Mouse (Mus musculus): ENCODE data around the gene Mical2. TPM values are rescaled to one million over a fixed set of nuclear protein-coding genes. Genes with fewer than 3 reads are reported as not detected.

Gene Mical2
- polyA plus RNA-seq, 1 experiment from 2014 or later: 3.9 TPM

DNA sequence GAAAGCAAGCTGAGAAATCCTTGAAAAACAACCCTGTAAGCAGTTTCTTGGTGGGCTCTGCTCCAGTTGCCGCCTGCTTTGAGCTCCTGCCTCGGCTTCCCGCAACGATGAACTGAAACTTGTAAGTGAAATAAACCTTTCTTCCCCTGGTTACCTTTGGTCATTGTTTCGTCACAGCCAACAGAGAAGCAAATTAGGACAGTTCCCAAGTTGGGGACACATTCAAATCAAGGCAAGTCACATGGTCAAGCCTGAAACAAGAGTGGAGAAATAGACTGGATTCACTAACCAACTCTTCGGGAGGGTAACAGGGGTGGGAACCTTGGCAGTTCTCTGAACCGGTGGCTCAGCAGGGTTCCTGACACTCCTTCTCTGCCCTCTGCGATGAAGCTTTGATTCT, 28.2 kb upstream of the Mical2 start:
- ATAC-seq (ENCODE audit: low FRiP score): no peak
- 73% methylated on average over 8 of the region's 8 CpGs for WGBS
- no peaks in the 10 kb centered on the region for H3K36me3 ChIP-seq

DNA sequence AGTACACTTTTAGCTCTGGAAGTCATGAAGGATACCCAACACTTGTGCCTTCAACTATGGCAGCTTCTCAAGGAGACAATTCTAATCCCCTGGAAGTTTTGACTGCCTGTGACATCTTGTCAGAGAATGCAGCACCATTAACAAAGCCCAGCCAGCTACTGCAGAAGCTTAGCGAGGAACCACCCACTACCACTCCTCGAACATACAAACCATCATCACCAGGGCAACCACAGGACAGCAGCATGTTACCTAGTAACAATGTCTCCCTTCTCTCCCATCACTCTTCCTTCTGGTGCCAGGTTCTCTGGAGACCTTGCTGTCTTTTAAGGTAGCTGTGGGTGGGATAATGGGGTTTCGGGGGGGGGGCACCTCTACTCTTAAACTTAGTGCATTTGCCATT, 26.3 kb upstream of the Mical2 start:
- Histone ChIP-seq H3K4me1 (0 out of 2 replicates have a peak, but pooled peaks cover 4% of the 10 kb centered on the region), H3K4me3 (replicated peaks) (no peak overlapping the region), H3K4me2 (no peak overlapping the region), H3K9ac (replicated peaks) (no peak overlapping the region), H3K27me3 (replicated peaks) (no peaks in the 10 kb centered on the region), H3K27ac (replicated peaks) (no peak overlapping the region), H3K36me3 (no peaks in the 10 kb centered on the region), H3K9me3 (replicated peaks) (no peaks in the 10 kb centered on the region)
- 51% methylated on average over 3 of the region's 3 CpGs for WGBS
- ATAC-seq (ENCODE audit: low FRiP score): no peak

More for the DNA sequence above, 28.2 kb upstream of the Mical2 start:
- Histone ChIP-seq H3K4me2 (no peak overlapping the region), H3K9ac (replicated peaks) (no peak overlapping the region), H3K4me3 (replicated peaks) (no peak overlapping the region), H3K4me1 (no peaks in the 10 kb centered on the region), H3K9me3 (replicated peaks) (no peaks in the 10 kb centered on the region), H3K27me3 (replicated peaks) (no peaks in the 10 kb centered on the region), H3K27ac (replicated peaks) (no peak overlapping the region)

DNA sequence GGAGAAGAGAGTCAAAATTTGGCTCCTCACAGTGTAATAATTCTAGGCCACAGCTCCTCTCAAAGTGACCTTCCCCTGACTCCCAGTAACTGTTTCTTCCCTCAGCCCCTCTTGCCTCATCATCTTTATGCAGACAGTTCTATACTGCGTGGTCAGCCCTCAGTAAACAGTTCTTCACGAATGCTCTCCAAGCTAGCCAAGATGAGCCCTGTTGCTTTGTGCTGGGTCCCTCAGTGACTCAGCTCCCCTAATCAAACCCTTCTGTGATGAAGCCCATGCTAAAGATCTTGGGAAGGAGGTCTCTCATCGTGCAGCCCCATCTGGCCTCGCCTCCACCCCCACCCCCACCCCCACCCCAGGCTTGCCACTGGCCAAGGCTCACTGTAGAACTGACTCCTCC, 24.9 kb upstream of the Mical2 start:
- no peak for ATAC-seq (ENCODE audit: low FRiP score)

DNA sequence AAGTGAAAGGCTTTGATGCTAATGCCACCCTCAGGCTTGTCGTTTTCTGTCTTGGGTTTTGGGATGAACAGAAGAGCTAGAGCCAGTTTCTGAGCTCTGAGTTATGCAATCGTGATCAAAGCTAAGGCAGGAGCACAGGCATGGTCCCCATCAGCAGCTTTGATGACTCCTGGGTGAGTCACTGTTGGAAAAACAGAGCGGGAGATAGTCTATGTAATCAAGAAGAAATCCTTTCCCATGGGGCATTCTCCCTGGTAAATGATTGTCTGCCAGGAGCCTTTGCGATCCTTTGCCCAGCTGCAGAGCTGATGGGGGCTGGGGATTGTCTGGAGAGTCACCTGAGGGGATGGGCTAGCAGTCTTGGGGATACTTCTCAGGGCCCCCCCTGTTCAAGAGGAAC, 23.5 kb upstream of the Mical2 start:
- Histone ChIP-seq H3K4me3 (replicated peaks) (no peak overlapping the region), H3K4me2 (no peak overlapping the region), H3K36me3 (no peaks in the 10 kb centered on the region), H3K27ac (replicated peaks) (no peak overlapping the region), H3K9me3 (replicated peaks) (no peaks in the 10 kb centered on the region), H3K27me3 (replicated peaks) (no peaks in the 10 kb centered on the region), H3K4me1 (peaks cover 9% of the 10 kb centered on the region; the same call in 1 of the 2 replicates), H3K9ac (replicated peaks) (no peak overlapping the region)
- no peak for ATAC-seq (ENCODE audit: low FRiP score)
- 53% methylated on average over 4 of the region's 4 CpGs for WGBS

More for the DNA sequence above, 24.9 kb upstream of the Mical2 start:
- Histone ChIP-seq H3K36me3 (no peaks in the 10 kb centered on the region), H3K27ac (replicated peaks) (no peak overlapping the region), H3K9ac (replicated peaks) (no peak overlapping the region), H3K4me3 (replicated peaks) (no peak overlapping the region), H3K4me1 (0 out of 2 replicates have a peak, but pooled peaks cover 6% of the 10 kb centered on the region), H3K9me3 (replicated peaks) (no peaks in the 10 kb centered on the region), H3K27me3 (replicated peaks) (no peaks in the 10 kb centered on the region), H3K4me2 (no peak overlapping the region)
- WGBS: 62% methylated on average over 4 of the region's 4 CpGs

DNA sequence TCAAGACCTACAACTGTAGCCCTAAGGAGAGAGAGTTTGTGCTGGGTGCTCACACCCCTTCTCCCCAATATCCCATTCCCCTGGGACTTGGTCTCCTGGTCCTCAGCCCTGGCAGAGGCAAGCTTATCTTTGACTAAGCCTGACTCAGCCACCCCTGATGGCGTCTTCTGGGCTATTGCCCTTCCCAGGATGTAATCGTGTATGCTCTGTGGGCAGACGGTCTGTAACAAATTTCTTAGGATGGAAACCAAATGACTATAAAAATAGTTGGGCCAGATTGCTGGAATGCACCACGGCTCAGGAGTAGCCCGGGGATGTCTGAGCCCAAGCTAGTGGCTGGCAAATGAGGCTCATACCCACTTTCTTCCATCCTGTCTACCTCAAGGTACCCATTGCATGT, 22.8 kb upstream of the Mical2 start:
- H3K4me2 ChIP-seq: no peak overlapping the region
- H3K27ac ChIP-seq (replicated peaks): no peak overlapping the region
- H3K27me3 ChIP-seq (replicated peaks): no peaks in the 10 kb centered on the region
- H3K4me3 ChIP-seq (replicated peaks): no peak overlapping the region
- no peaks in the 10 kb centered on the region for H3K9me3 ChIP-seq (replicated peaks)
- H3K36me3 ChIP-seq: no peaks in the 10 kb centered on the region
- WGBS: 93% methylated on average over 5 of the region's 5 CpGs
- H3K4me1 ChIP-seq: peaks cover 9% of the 10 kb centered on the region; the same call in 1 of the 2 replicates
- ATAC-seq (ENCODE audit: low FRiP score): no peak
- no peak overlapping the region for H3K9ac ChIP-seq (replicated peaks)

DNA sequence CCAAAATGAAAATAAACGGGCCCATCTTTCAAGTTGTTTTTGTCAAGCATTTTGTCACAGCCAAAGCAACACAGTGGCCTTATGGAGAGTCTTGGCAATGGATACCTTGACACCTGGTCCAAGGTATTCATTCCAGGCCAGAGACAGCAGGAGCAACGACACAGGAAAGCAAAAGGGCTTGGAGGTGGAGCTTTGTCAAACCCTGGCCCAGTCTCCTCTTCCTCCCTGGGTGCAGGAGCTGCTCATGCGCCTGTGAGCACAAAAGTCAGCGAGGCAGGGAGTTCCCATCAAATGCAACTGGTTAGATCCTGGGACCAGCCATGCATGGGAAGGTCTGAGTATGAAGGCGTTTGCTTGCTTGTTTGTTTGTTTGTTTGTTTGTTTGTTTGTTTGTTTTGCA, 21.7 kb upstream of the Mical2 start:
- WGBS: 69% methylated on average over 5 of the region's 5 CpGs
- no peaks in the 10 kb centered on the region for H3K36me3 ChIP-seq
- ATAC-seq (ENCODE audit: low FRiP score): no peak
- no peak overlapping the region for H3K4me2 ChIP-seq
- H3K4me3 ChIP-seq (replicated peaks): no peak overlapping the region
- H3K27ac ChIP-seq (replicated peaks): no peak overlapping the region
- no peaks in the 10 kb centered on the region for H3K27me3 ChIP-seq (replicated peaks)
- no peaks in the 10 kb centered on the region for H3K9me3 ChIP-seq (replicated peaks)
- no peak overlapping the region for H3K9ac ChIP-seq (replicated peaks)
- peaks cover 11% of the 10 kb centered on the region; the same call in 1 of the 2 replicates for H3K4me1 ChIP-seq

DNA sequence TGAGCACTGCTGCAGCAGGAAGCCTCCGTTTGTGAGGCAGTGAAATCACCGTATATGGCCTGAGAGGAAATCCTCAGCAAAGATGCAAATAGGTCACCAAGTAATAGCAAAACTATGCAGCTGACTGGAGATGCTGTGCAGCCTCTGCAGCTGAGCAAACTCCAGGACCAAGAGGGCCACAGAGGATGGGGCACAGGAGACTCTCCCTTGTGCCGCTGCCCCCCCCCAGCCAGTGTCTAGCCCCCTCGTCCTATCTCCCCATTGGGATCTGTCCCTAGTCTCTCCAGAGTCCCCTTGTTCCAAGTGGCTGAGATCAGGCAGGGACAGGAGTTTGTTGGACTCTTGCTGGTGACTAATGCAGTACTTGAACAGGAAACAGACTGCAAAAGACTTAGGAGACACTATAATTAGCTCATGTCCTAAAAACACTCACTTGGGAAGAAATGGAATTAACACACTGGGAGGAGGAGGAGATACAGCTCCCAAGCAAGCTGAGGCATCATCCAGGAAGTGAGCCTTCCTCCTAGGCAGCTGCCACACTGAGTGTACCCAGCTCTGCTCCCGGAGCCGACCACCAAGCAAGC, 21.2 kb upstream of the Mical2 start:
- no peak overlapping the region for H3K27ac ChIP-seq (replicated peaks)
- no peak overlapping the region for H3K4me3 ChIP-seq (replicated peaks)
- H3K4me1 ChIP-seq: peaks cover 11% of the 10 kb centered on the region; the same call in 1 of the 2 replicates
- no peaks in the 10 kb centered on the region for H3K27me3 ChIP-seq (replicated peaks)
- 72% methylated on average over 6 of the region's 6 CpGs for WGBS
- no peaks in the 10 kb centered on the region for H3K9me3 ChIP-seq (replicated peaks)
- H3K36me3 ChIP-seq: no peaks in the 10 kb centered on the region
- H3K4me2 ChIP-seq: no peak overlapping the region
- ATAC-seq (ENCODE audit: low FRiP score): no peak
- no peak overlapping the region for H3K9ac ChIP-seq (replicated peaks)

DNA sequence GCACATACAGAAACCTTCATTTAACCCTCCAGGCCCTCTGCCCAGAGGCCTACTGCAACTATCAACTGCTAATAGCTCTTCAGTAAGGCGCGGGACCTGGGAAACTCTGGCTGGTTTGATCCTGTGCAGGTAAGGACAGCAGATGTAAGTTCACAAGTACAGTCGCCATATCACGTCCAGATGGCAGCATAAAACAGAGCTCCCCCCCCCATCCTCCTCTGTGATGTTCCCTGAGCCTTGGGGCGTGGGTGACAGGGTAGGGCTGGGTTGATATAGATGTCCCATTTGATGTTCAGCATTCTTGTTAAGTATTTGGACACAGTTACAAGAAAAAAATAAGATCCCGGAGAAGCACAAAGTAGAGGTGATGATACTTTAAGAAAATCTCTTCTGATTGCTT, 20.1 kb upstream of the Mical2 start:
- Histone ChIP-seq H3K36me3 (no peaks in the 10 kb centered on the region), H3K9ac (replicated peaks) (no peak overlapping the region), H3K27ac (replicated peaks) (no peak overlapping the region), H3K4me2 (no peak overlapping the region), H3K27me3 (replicated peaks) (no peaks in the 10 kb centered on the region), H3K4me1 (peaks cover 11% of the 10 kb centered on the region; the same call in 1 of the 2 replicates), H3K4me3 (replicated peaks) (no peak overlapping the region), H3K9me3 (replicated peaks) (no peaks in the 10 kb centered on the region)
- no peak for ATAC-seq (ENCODE audit: low FRiP score)
- 94% methylated on average over 6 of the region's 6 CpGs for WGBS

DNA sequence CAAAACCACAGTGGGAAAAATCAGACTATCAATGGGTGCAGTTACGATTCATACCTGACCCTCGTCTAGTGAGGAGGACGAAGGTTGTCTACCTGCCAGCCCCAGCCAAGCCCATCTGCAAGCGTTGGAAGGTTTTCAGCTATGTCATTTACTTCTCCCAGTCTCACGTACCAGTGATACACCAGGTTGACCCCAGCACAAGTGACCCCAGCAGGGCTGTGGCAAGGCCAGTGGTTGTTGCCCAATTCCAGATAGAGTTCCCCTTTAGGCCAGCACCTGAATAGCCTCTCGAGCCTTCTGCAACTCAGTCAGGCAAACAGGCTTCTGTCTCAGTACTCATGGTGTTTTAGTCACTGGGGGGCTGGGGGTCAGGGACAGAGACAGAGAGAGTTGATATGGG, 17.9 kb upstream of the Mical2 start:
- Histone ChIP-seq H3K9ac (replicated peaks) (no peak overlapping the region), H3K4me2 (no peak overlapping the region), H3K4me3 (replicated peaks) (no peak overlapping the region), H3K9me3 (replicated peaks) (no peaks in the 10 kb centered on the region), H3K4me1 (peaks cover 13% of the 10 kb centered on the region), H3K27me3 (replicated peaks) (no peaks in the 10 kb centered on the region), H3K36me3 (no peaks in the 10 kb centered on the region), H3K27ac (replicated peaks) (no peak overlapping the region)
- ATAC-seq (ENCODE audit: low FRiP score): no peak
- WGBS: 91% methylated on average over 6 of the region's 6 CpGs

DNA sequence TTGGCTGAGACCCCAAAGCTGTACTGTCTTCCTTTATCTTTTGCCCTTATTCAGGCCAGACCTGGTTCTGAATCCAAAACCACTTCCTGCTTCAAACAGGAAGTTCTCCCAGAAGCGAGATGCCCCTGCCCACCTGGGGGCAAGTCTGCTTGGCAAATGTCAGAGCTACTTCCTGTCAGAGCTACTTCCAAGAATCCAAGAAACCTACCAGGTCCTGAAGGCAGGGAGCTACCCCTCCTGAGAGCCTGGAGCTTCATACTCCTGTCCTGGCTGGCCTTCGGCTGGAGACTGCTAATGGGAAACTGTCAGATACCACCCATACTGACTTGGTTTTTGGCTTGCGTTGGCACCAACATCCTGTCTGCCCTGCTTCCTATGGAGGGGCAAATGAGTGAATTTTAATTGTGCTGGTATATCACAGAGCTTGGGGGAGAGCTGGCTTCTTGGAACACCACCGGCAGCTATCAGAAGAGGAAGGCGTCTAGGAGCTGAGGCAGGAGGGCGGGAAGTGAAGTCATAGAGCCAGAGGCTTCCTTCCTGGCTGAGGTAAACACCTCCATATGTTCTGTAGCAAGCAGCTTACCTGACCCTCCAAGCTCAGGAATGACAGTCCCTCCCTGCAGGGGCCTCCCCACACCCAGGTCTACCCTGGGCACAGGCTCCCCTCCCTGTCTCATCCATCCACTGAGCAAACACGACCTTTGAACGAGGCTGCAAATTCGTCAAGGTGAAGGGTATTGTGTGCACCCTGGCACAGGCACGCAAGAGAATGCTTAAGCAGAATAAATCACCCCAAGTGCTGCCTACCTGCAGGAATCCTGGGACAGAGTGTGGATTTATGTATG, 17.1 kb upstream of the Mical2 start:
- Histone ChIP-seq H3K4me3 (replicated peaks) (no peak overlapping the region), H3K27ac (replicated peaks) (no peak overlapping the region), H3K4me2 (no peak overlapping the region), H3K9me3 (replicated peaks) (no peaks in the 10 kb centered on the region), H3K4me1 (peaks cover 22% of the 10 kb centered on the region), H3K36me3 (no peaks in the 10 kb centered on the region), H3K9ac (replicated peaks) (no peak overlapping the region), H3K27me3 (replicated peaks) (no peaks in the 10 kb centered on the region)
- no peak for ATAC-seq (ENCODE audit: low FRiP score)
- 69% methylated on average over 10 of the region's 10 CpGs for WGBS

DNA sequence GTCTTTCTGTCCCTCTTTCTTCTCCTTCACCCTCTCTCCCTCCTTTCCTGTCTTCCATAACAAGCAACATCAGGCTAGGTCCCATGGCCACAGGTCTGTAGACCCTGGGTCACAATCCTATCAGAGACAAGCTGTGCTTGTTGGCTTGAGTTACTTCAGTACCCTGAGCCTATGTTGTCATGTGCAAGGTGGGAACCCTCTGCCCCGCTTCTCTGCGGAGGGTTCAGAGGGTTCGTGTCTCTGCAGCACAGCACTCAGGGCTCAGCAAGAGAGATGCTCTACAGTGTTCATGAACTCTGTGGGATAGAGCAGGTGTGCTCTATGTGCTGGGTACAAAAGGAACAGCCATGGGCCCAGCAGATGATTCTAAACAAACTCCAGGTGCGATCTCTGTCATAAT, 16.0 kb upstream of the Mical2 start:
- WGBS: 90% methylated on average over 4 of the region's 4 CpGs
- ATAC-seq (ENCODE audit: low FRiP score): no peak
- Histone ChIP-seq H3K4me2 (no peak overlapping the region), H3K36me3 (no peaks in the 10 kb centered on the region), H3K27ac (replicated peaks) (no peak overlapping the region), H3K27me3 (replicated peaks) (no peaks in the 10 kb centered on the region), H3K9me3 (replicated peaks) (no peaks in the 10 kb centered on the region), H3K9ac (replicated peaks) (no peak overlapping the region), H3K4me3 (replicated peaks) (no peak overlapping the region), H3K4me1 (peaks cover 18% of the 10 kb centered on the region)

All from neural tube, embryonic 15.5 days (tissue).